Mouse (Mus musculus) heart, adult 2 months (tissue): ENCODE measurements around the gene Csnk2a2.

Experiments used
- EP300 ChIP-seq: fragments of 200-500 bp; IDR thresholded peaks from 2 replicates; pipeline ENCODE4 v1.6.1; 2011; ENCODE audit warnings: low read depth, low read length, control low read depth; ENCODE audit not compliant: insufficient read depth
- POLR2A ChIP-seq: fragments of 200-500 bp; IDR thresholded peaks from 2 replicates; pipeline ENCODE4 v1.6.1; 2011; ENCODE audit warnings: mild to moderate bottlenecking, low read depth, low read length, control low read depth; ENCODE audit not compliant: insufficient read depth

DNA sequence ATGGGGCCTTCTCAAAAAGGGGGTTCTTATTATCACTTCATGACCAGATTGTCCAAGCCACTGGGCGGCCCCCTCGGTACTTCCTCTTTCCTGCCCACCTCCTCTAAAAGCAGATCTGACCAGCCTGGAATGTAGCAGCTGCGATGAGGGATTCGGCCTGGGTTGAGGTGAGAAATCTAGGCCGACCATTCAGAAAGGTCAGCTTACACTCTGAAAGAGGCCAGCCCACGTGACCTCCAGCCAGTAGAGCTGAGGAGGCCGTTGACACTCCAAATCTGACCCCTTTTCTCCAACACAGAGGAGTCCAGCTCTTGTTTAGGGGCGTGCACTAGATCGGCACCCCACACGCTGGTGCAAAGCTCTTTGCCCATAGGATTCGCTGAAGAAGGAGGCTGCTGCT lies 93.1 kb downstream of the Csnk2a2 start:
- TF ChIP-seq POLR2A (no peak), EP300 (no peak)
